Mouse (Mus musculus) left cerebral cortex, postnatal 10 days (tissue): ENCODE results near the gene Zbtb46. TPM values are rescaled to one million over a fixed set of nuclear protein-coding genes. Genes with fewer than 3 reads are reported as not detected.
A peak's percentile ranks its signal among the peaks of the same experiment; 100 is the strongest.

Experiments
- DNase-seq, 2 experiments: peaks; one replicate each; pipeline ENCODE4 v3.0.0; 2021 to 2022; ENCODE audit warnings: low spot score in 2 of 2, mixed read lengths in 1 of 2; ENCODE audit errors: extremely low spot score in 1 of 2
- intact Hi-C: fragments of 180-260 bp; cut with DNase I; formaldehyde crosslinking; loops from one replicate; pipeline ENCODE4 v1.15.1; 2025
- total RNA-seq, 2 experiments: library from RNA; stranded (reverse); gene quantifications; 2 replicates each; pipeline ENCODE4 v1.2.3; 2021

The Zbtb46 gene
- total RNA-seq, 2 experiments from 2014 or later, result 17.1 to 19.9 TPM

GRCm38 (mm10) chr2:181420903-181421638, 38.2 kb downstream of the Zbtb46 start:
- no peak for DNase-seq
- intact Hi-C loops, result loop anchor here (5.0 kb wide), 1 partner anchor 36 kb away; the partner anchor contains the start of gene Zbtb46

DNA sequence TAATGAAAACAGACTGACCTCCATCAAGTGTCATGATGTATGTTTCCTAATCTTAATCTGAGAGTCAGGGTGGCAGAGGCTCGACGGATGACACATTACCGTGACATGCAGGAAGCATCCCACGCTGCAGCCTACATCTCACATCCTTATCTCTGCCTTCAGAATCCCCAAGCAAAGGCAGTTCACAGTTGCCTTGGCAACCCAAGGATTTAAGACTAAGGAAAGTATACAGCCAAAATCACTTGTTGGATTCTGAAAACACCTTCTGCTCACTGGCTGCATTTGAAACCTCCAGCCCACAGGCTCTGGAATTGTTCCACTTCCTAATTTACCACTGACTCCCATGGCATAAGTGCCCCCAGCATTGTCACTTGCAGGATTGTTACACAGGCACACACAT, 38.8 kb downstream of the Zbtb46 start:
- intact Hi-C loops, result loop anchor here (5.0 kb wide), 1 partner anchor 37 kb away; the partner anchor contains the start of gene Zbtb46
- peak in 1 of 2 experiments; percentile 75 for DNase-seq

DNA sequence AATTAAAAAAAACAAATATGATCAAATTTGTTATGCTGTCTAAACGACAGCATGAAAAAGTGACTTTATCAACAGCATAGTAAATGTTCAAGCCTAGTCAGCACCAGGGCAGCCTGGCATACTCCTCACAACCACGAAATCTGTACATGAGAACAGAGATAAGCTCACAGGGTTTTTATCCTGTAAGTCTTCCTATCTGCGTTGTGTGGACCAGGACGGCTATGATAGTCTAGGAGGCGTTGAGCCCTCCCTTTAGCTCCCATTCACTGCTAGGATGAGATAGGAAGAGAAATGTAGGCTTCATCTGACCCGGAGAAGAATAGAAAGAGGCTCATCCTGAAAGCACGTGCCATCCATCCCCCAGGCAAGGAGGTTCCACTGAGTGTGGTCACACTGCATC, 39.9 kb downstream of the Zbtb46 start:
- intact Hi-C loops, result no loop called here
- no peak for DNase-seq

GRCm38 (mm10) chr2:181415945-181416344, 43.3 kb downstream of the Zbtb46 start:
- peak in 1 of 2 experiments; percentile 49 for DNase-seq
- intact Hi-C loops, result no loop called here

DNA sequence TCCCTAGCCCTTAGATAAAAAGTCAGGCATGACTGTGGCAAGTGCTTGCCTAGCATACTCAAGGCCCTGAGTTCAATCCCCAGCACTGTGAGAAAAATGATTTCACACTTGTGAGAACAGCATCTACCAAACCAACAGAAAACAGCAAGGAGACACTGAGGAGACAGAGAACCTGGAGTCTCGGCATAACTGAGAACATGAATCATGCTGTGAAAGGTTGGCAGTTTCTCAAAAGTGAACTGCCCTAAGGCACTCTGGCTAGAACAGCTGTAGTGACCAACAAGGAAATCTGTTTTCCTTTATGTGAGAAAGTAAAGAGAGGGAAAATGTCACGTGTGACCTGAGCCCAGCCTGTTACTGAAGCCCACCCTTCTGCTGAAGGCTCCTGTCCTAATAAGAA, 46.1 kb downstream of the Zbtb46 start:
- DNase-seq, result no peak
- intact Hi-C loops, result no loop called here

GRCm38 (mm10) chr2:181410760-181411473, 48.3 kb downstream of the Zbtb46 start:
- intact Hi-C loops, result no loop called here
- DNase-seq, result peak in 1 of 2 experiments; percentile 79

- intact Hi-C loops, result loop anchor here (5.0 kb wide), 1 partner anchor 88 kb away; the partner anchor contains the start of gene Tpd52l2
Measured at GRCm38 (mm10) chr2:181409643-181410042, 49.6 kb downstream of the Zbtb46 start.

DNA sequence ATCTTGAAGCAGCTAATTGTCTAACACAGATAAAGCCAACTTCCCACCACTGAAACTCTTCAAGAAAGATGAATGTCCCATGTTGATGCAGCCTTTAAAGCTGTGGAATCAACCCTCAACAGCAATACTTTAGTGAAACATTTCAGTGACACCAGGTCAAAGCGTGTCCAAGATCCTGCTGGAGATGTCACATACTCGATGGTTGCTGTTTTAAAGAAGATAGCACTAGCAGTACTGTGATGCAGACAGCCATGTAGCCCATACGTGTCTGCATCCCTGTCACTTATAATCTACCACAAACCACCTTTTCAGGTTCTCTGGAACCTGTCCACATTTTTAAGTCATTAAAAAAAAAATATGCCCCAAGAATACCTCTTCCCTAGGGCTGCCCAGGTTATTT, 55.5 kb downstream of the Zbtb46 start:
- no peak for DNase-seq
- intact Hi-C loops, result no loop called here

More at GRCm38 (mm10) chr2:181409643-181410042, 49.6 kb downstream of the Zbtb46 start:
- no peak for DNase-seq

DNA sequence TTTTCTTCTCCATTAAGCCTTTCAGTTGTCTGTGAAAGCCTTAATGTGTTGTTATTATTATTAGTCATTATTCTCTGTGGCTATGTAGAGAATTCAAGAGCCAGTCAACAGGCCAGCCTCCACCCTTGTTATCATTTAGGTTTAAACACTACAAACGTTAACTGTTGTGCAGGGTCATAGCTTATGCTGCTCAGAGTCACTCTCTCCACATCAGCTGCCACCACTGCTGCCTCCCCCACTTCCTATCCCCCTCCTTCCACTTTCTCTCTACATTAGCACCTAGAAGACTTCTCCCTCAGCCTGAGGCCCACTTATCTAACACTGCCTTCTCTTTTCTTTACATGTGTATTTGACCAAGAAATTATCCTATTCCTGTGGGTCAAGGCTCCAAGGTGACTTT, 57.7 kb downstream of the Zbtb46 start:
- intact Hi-C loops, result no loop called here
- DNase-seq, result no peak

DNA sequence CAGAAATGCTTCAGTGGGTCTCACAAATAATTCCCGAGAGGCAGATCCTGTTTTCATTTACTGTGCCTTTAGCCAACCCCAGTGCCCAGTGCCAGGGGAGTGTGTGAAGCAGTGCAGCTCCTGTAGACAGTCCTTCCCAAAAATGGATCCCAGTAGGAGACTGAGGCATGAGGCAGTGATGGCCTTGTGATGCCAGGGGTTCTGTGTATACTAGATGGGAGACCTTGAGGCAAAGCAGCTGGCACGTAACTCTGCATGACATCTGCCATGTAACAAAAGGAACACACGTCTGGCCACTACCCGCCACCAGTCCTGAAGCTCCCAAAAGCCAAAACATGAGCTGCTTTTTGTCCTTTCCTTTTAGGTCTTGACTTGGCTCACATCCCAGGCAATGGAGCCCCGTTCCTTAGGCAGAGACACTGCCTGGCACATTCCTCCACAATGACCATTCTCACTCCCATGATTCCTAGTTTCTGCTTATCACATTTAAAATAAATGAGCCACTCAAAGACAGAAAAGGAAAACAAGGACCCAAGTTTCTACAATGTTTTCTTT, 61.9 kb downstream of the Zbtb46 start:
- intact Hi-C loops, result loop anchor here (10.0 kb wide), 1 partner anchor 278 kb away; the partner anchor contains the start of gene Sox18
- no peak for DNase-seq

- intact Hi-C loops, result loop anchor here (5.0 to 10.0 kb wide), 2 partner anchors 188 to 281 kb away; partner anchors contain the start of genes Sox18 and Uckl1
- no peak for DNase-seq
Measured at GRCm38 (mm10) chr2:181394086-181394485, 65.1 kb downstream of the Zbtb46 start.

- DNase-seq, result peak; percentile 79 to 88
- intact Hi-C loops, result loop anchor here (2.0 to 10.0 kb wide), 3 partner anchors 104 to 282 kb away; partner anchors contain the start of genes Sox18, Tpd52l2 and Uckl1
Measured at GRCm38 (mm10) chr2:181392600-181393213, 66.5 kb downstream of the Zbtb46 start.

- no peak for DNase-seq
- intact Hi-C loops, result loop anchor here (5.0 to 10.0 kb wide), 2 partner anchors 191 to 283 kb away; partner anchors contain the start of genes Sox18 and Uckl1
Measured at GRCm38 (mm10) chr2:181391541-181391940, 67.7 kb downstream of the Zbtb46 start.

- intact Hi-C loops, result loop anchor here (5.0 to 10.0 kb wide), 2 partner anchors 191 to 284 kb away; partner anchors contain the start of genes Sox18 and Uckl1
- DNase-seq, result no peak
Measured at GRCm38 (mm10) chr2:181391022-181391421, 68.2 kb downstream of the Zbtb46 start.

DNA sequence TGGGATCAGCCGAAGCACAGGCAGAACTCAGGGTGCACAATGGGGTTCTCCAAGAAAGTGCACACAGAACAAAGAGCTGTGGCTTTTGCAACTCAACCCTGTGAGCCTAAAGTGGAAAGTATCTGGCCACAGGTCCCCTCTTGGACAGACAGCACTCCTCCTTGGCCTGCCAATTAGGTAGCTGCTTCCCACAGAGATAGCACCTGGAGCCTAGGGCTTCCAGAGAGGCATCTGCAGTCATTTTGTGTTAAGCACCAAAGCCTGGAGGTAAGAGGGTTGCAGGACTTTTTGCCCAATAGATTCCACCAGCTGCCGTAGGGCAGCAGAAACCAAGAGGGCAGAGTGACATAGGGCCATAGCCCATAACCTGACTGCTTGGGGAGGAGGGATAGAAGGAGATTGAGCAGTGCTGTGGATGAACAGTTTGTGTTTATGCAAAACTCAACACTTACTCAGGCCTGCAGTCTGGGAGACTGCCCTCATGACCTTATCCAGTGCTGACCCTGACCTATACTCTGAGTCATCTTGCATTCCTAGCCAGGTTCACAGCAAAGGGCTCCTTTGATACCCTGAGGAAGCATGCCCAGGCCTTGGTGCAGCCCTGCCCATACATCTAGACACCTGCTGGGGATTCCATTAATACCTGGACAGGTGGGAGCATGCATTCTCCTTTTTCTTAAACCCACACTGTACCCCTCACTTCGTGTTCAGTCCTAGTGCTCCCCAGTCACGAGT, 68.9 kb downstream of the Zbtb46 start:
- DNase-seq, result no peak
- intact Hi-C loops, result loop anchor here (5.0 to 10.0 kb wide), 2 partner anchors 192 to 284 kb away; partner anchors contain the start of genes Sox18 and Uckl1

GRCm38 (mm10) chr2:181386663-181387210, 72.5 kb downstream of the Zbtb46 start:
- intact Hi-C loops, result no loop called here
- DNase-seq, result no peak

DNA sequence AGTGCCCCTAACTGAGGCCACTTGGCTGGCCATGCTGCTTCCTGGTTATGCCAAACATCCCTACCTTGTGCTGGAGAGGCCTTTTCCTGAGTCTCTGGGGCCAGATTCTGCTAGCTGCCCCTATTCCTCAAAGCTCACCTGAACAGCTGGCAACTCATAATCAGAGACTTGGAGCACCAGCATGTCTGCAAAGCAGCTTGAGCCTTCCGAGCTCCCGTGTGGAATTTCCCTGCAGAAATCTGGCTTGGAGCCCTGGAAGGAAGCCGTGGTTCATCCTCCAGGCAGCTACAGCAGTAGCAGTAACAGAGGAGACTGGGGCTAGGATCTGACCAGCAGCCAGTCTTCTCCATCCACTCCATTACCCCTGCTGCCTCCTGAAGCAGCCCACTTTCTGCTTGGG, 73.3 kb downstream of the Zbtb46 start:
- intact Hi-C loops, result no loop called here
- peak; percentile 44 to 61 for DNase-seq

GRCm38 (mm10) chr2:181384919-181385391, 74.3 kb downstream of the Zbtb46 start:
- intact Hi-C loops, result no loop called here
- peak; percentile 46 to 66 for DNase-seq
